In genomic region chr4:140029324-140030039, GRCm38 (mm10) we compare ENCODE assay signal across 14 mouse cellular contexts.
DNase-seq lines count a peak whose midpoint lies in the region; ATAC-seq and TF ChIP-seq lines count a peak whose summit lies in the region.
"Had no signal": no experiment of that assay in that cellular context is flagged by ENCODE, and none has a peak within 500 bp of the region (broad histone marks: within the 10 kb centered on the region; RNA-seq: fewer than 3 reads in every experiment).

No protein-coding gene starts in this region.

- TF ChIP-seq CTCF in lung, adult 2 months (IDR thresholded peaks at IDR 0.05; ENCODE audit: insufficient read depth, low read length) = no peak

- no peaks in the 10 kb centered on the region for H3K9me3 ChIP-seq in forebrain, embryonic 13.5 days (replicated peaks)
- H3K9me3 ChIP-seq in midbrain, embryonic 10.5 days (replicated peaks) = no peaks in the 10 kb centered on the region
- no peaks in the 10 kb centered on the region for H3K9me3 ChIP-seq in neural tube, embryonic 15.5 days (replicated peaks)
- H3K9me3 ChIP-seq: liver, embryonic 12.5 days had no signal

- H3K36me3 ChIP-seq in forebrain, embryonic 13.5 days (ENCODE audit: poor library complexity, severe bottlenecking) = no peaks in the 10 kb centered on the region
- H3K36me3 ChIP-seq in midbrain, embryonic 10.5 days = no peaks in the 10 kb centered on the region
- H3K36me3 ChIP-seq in neural tube, embryonic 15.5 days = no peaks in the 10 kb centered on the region
- H3K36me3 ChIP-seq: G1E; liver, embryonic 12.5 days had no signal

- ATAC-seq in cerebellum, adult (ENCODE audit: insufficient number of reproducible peaks, low FRiP score, low TSS enrichment) = no peak
- peak; percentile 26; the same call in 1 of the 2 replicates for ATAC-seq in forebrain, embryonic 13.5 days
- ATAC-seq in neural tube, embryonic 15.5 days (ENCODE audit: low FRiP score) = peak; percentile 40; the same call in 1 of the 2 replicates
- ATAC-seq: liver, embryonic 12.5 days had no signal

- no peak for TF ChIP-seq POLR2A in lung, adult 2 months (IDR thresholded peaks at IDR 0.05; ENCODE audit: borderline replicate concordance, extremely low read depth, low read depth, low read length)

- no peaks in the 10 kb centered on the region for H3K27me3 ChIP-seq in forebrain, embryonic 13.5 days
- peaks cover 10% of the 10 kb centered on the region for H3K27me3 ChIP-seq in midbrain, embryonic 10.5 days (ENCODE audit: low read depth, poor library complexity, severe bottlenecking)
- H3K27me3 ChIP-seq in neural tube, embryonic 15.5 days (replicated peaks) = peaks cover 3% of the 10 kb centered on the region; the same call in 1 of the 2 replicates

- no peak overlapping the region for H3K4me3 ChIP-seq in forebrain, embryonic 13.5 days
- no peak overlapping the region for H3K4me3 ChIP-seq in midbrain, embryonic 10.5 days
- H3K4me3 ChIP-seq in neural tube, embryonic 15.5 days (replicated peaks) = no peak overlapping the region
- H3K4me3 ChIP-seq in lung, adult 2 months (replicated peaks; ENCODE audit: extremely low read depth, low read depth, low read length) = no peak overlapping the region
- H3K4me3 ChIP-seq: liver, embryonic 12.5 days had no signal

- H3K9ac ChIP-seq in forebrain, embryonic 13.5 days = no peak overlapping the region
- H3K9ac ChIP-seq in neural tube, embryonic 15.5 days (replicated peaks) = no peak overlapping the region
- H3K9ac ChIP-seq: liver, embryonic 12.5 days had no signal

- peaks cover 22% of the 10 kb centered on the region for H3K4me1 ChIP-seq in forebrain, embryonic 13.5 days
- peaks cover 29% of the 10 kb centered on the region for H3K4me1 ChIP-seq in midbrain, embryonic 10.5 days
- peaks cover 18% of the 10 kb centered on the region for H3K4me1 ChIP-seq in neural tube, embryonic 15.5 days
- H3K4me1 ChIP-seq in lung, adult 2 months (ENCODE audit: control insufficient read depth, insufficient read depth, low read length) = no peaks in the 10 kb centered on the region
- H3K4me1 ChIP-seq: liver, embryonic 12.5 days had no signal

- peak overlapping the region; percentile 89 for H3K27ac ChIP-seq in forebrain, embryonic 13.5 days
- H3K27ac ChIP-seq in midbrain, embryonic 10.5 days (replicated peaks) = peak overlapping the region; percentile 76
- peak overlapping the region; percentile 69 for H3K27ac ChIP-seq in neural tube, embryonic 15.5 days (replicated peaks)
- H3K27ac ChIP-seq: liver, embryonic 12.5 days; macrophage had no signal

- WGBS in forebrain, embryonic 13.5 days = 22% methylated on average over 9 of the region's 9 CpGs
- WGBS in midbrain, embryonic 10.5 days = 61% methylated on average over 9 of the region's 9 CpGs
- WGBS in neural tube, embryonic 15.5 days = 16% methylated on average over 9 of the region's 9 CpGs
- 59% methylated on average over 9 of the region's 9 CpGs for WGBS in lung, adult 2 months

- peak overlapping the region; percentile 22; the same call in 1 of the 2 replicates for H3K4me2 ChIP-seq in forebrain, embryonic 13.5 days
- H3K4me2 ChIP-seq in neural tube, embryonic 15.5 days = no peak overlapping the region
- H3K4me2 ChIP-seq: liver, embryonic 12.5 days had no signal

- peak; percentile 61 to 62 for DNase-seq in cerebellum, postnatal 14 days
- DNase-seq in midbrain, embryonic 10.5 days (ENCODE audit: low spot score) = no peak
- no peak for DNase-seq in lung, adult 2 months
- DNase-seq in thymus, postnatal 25 days = no peak
- DNase-seq in frontal cortex, postnatal 14 days (ENCODE audit: low spot score in 2 of 2) = no peak
- DNase-seq: cerebellum, adult 11 months; gastrocnemius, postnatal 36 days; layer of hippocampus, postnatal 36 days had no signal

Comparison
In these comparisons a context has a peak if more than half of its experiments do, and no peak if none do; other contexts are left out.
1. DNase-seq: peak in cerebellum, postnatal 14 days (2 of 2); none in midbrain, embryonic 10.5 days (single experiment), lung, adult 2 months (single experiment), thymus, postnatal 25 days (single experiment) and frontal cortex, postnatal 14 days (0 of 2).
2. Peak in every context shown above with its lines, with median percentiles within 50 percentile points of each other: H3K27ac ChIP-seq.